Mouse (Mus musculus) hindbrain, embryonic 14.5 days (tissue): Measurements from ENCODE around the gene Nfatc3. TPM values are rescaled to one million over a fixed set of nuclear protein-coding genes. Genes with fewer than 3 reads are reported as not detected.
A peak's percentile ranks its signal among the peaks of the same experiment; 100 is the strongest.

Experiments used
- ATAC-seq: fragments of 200-750 bp; cut with Nextera tagmentation; 2 replicates; pipeline ENCODE4 v1.8.0; 2017; ENCODE audit warnings: moderate number of reproducible peaks, mild to moderate bottlenecking, moderate TSS enrichment, moderate library complexity; ENCODE audit not compliant: low FRiP score
- DNase-seq: peaks from one replicate; pipeline ENCODE4 v3.0.0-alpha.2; 2015; ENCODE audit warnings: low spot score
- H3K27ac ChIP-seq: fragments of 300-500 bp; sonication (generic); 2 replicates; pipeline ENCODE4 v1.5.1; 2014; ENCODE audit warnings: mild to moderate bottlenecking, moderate library complexity
- H3K27me3 ChIP-seq: fragments of 300-500 bp; sonication (generic); 2 replicates; pipeline ENCODE4 v1.6.1; 2014; ENCODE audit warnings: mild to moderate bottlenecking, low read length, mixed read lengths; ENCODE audit not compliant: control insufficient read depth, insufficient read depth
- H3K36me3 ChIP-seq: fragments of 300-500 bp; sonication (generic); replicated peaks from 2 replicates; pipeline ENCODE4 v1.6.1; 2014; ENCODE audit not compliant: control insufficient read depth, insufficient read depth
- H3K4me1 ChIP-seq: fragments of 300-500 bp; sonication (generic); replicated peaks from 2 replicates; pipeline ENCODE4 v1.6.1; 2014; ENCODE audit warnings: antibody characterized with exemption, low read length, mixed read lengths; ENCODE audit not compliant: control insufficient read depth, insufficient read depth
- H3K4me2 ChIP-seq: fragments of 300-500 bp; sonication (generic); replicated peaks from 2 replicates; pipeline ENCODE4 v1.6.1; 2014; ENCODE audit warnings: mild to moderate bottlenecking, moderate library complexity
- H3K4me3 ChIP-seq: fragments of 300-500 bp; sonication (generic); replicated peaks from 2 replicates; pipeline ENCODE4 v1.5.1; 2014; ENCODE audit warnings: mild to moderate bottlenecking, low read length
- H3K9ac ChIP-seq: fragments of 300-500 bp; sonication (generic); 2 replicates; pipeline ENCODE4 v1.6.1; 2014
- H3K9me3 ChIP-seq: fragments of 300-500 bp; sonication (generic); 2 replicates; pipeline ENCODE4 v1.6.1; 2016; ENCODE audit warnings: low read length; ENCODE audit not compliant: control insufficient read depth
- WGBS: fragments of 180-500 bp; shearing (Covaris S2); extraction: QIAGEN DNeasy Blood & Tissue Kit; methylation state at CpG from one replicate; pipeline ENCODE4 v1.1.7; 2014; 5-methylcytosine and 5-hydroxymethylcytosine counted together
- polyA plus RNA-seq: library from polyadenylated mRNA; unstranded; fragments of >200 nt; fragmentation: Nextera tagmentation; extraction: Ambion mirVana; gene quantifications from 2 replicates; pipeline ENCODE4 v1.2.1, GENCODE M21; 2014

Gene Nfatc3
- polyA plus RNA-seq, 1 experiment from 2014 or later: 2.6 TPM

DNA sequence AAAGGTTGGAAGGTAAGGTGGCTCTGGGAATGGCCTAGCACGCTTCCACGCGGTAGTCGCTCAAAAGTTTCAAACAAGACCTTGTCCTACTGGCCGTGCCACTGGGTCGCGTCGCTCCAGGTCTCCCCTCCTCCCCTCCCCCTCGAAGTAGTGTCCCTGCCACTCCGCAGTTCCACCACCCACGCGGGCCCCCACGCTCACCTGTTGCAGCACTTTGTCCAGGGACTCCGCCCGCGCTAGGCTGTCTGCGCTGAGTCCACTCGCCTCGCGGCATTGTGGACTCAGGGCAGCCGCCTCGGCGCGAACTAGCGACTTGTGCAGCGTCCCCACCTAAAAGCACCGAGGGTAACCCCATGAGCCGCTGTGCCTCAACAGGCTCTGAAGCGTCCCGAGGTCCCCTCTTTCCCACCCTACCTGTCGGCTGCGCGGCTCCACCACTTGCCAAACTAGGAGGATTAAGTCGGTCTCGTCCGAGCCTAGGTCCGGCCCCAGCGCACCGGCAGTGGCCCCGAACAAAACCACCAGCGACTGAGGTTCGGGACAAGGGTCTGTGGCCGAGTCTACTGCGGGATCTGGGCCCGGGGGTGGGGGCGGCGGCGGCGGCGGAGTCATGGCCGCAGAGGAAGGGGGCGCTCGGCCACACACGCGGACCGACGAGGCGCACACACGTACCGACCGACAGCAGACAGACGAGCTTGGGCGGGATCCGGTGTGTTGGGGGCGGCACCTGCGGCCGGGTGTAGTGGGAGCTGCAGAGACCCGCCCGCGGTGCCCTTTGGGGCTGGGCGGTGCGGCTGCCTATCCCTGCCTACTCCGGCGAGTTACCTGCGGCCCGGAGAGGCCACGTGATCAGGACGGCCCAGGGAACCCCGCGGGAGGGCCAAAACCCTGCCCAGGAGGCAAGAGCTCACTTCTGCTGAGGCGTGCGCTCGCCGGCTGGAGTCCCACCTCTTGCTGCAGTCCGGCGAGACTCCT lies 77.8 kb downstream of the Nfatc3 start, which contains the start of gene Esrp2:
Gene Esrp2, minus strand, starts transcription at position 819 of the 975 bp plus-strand sequence.
- Histone ChIP-seq H3K4me1 (peaks cover 22% of the 10 kb centered on the region), H3K36me3 (peaks cover 8% of the 10 kb centered on the region), H3K4me3 (peak within 1 kb of the TSS; percentile 40), H3K9ac (peak within 1 kb of the TSS; percentile 46), H3K9me3 (no peaks in the 10 kb centered on the region), H3K27me3 (peaks cover 75% of the 10 kb centered on the region), H3K4me2 (peak within 1 kb of the TSS; percentile 68), H3K27ac (no peak within 1 kb of the TSS)
- ATAC-seq: no peak
- no peak for DNase-seq
- WGBS: 1% methylated on average over 77 of the region's 86 CpGs

DNA sequence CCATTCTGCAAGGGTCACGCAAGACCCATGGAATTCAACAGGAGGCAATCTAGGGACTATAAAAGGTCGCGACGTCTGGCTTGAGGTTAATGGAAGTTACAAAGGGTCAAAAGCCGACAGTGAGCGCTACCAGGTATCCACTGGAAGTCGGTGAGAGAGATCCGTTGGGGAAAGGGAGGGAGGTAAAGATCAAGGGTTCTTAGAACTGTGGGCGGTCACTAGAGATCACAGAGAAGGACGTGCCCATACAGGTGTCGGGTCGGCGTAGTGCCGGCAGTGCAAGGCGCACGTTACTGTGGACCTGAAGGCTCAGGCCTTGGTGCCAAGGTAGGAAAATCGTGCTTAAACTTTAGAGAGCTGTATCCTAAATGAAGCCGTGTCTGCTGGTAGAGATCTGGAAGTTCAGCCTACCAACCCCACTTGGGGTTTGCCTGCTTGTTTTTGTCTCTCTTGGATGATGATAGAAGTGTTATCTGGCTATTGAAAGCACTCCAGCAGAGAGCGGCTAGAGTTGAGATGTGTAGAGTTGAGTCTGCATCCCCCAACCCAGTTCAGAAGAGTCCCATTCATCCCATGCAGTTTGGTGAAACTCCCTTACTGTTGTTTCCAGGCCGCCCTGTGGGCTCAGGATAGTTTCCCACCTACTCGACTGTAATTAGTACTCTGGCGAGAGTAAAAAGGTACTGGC lies 78.7 kb downstream of the Nfatc3 start:
- DNase-seq (no peak), ATAC-seq (no peak)
- Histone ChIP-seq H3K27me3 (peaks cover 75% of the 10 kb centered on the region), H3K4me3 (peak overlapping the region; percentile 40), H3K4me1 (peaks cover 22% of the 10 kb centered on the region), H3K4me2 (peak overlapping the region; percentile 68), H3K9ac (peak overlapping the region; percentile 46; the same call in 1 of the 2 replicates), H3K27ac (no peak overlapping the region), H3K36me3 (peaks cover 6% of the 10 kb centered on the region), H3K9me3 (no peaks in the 10 kb centered on the region)
- 5% methylated on average over 22 of the region's 22 CpGs for WGBS

DNA sequence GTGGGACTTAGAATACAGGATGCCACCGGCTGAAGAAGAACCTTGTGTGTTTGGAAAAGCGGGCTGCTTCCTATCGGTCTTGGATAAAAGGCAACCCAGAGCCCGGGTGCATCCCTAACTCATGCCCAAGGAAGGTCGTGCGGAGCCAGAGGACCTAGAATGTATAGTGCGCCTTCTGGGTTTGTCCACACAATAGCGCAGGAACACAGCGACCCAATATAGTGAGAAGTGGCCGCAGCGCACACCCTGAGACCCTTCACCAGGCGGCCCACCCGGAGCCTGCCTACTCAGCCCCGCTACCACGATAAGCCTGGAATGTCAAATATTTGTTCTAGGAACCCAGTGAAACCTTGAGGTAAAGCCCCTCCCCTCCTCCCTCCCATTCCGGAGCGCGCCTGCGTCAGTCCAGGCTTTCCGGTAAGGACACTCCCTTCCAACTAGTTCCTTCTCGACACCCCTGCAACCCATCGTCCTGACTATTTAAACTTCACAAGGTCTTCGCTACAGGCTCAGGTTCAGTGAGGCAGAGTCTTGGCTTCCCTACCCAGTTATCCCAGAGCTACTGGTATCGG lies 79.4 kb downstream of the Nfatc3 start:
- no peak for DNase-seq
- Histone ChIP-seq H3K36me3 (no peaks in the 10 kb centered on the region), H3K9ac (peak overlapping the region; percentile 46), H3K9me3 (no peaks in the 10 kb centered on the region), H3K27me3 (peaks cover 75% of the 10 kb centered on the region), H3K4me1 (peaks cover 22% of the 10 kb centered on the region), H3K4me3 (peak overlapping the region; percentile 40), H3K27ac (no peak overlapping the region), H3K4me2 (peak overlapping the region; percentile 68)
- under 1% methylated on average over 24 of the region's 24 CpGs for WGBS
- no peak for ATAC-seq

DNA sequence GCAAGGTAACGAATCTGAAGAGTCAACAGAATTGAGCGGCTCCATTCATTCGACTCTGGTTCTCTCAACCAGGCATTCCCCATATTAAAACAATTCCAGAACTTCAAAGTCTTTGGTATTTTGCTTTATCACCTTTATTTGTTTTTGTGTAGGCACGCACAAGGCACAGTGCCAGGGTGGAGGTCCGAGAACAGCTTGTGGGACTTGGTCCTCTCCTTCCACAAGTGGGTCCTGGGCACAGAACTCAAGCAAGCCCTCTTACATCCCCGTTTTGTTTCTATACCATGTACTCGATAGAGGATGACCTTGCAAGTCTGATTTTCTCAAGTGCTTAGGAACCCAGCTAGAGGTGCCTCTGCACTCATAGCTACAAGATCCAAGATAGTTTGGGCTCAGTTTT lies 80.0 kb downstream of the Nfatc3 start:
- 15% methylated on average over 7 of the region's 7 CpGs for WGBS
- Histone ChIP-seq H3K4me3 (peak overlapping the region; percentile 40), H3K27ac (no peak overlapping the region), H3K27me3 (peaks cover 68% of the 10 kb centered on the region), H3K4me1 (peaks cover 22% of the 10 kb centered on the region), H3K9me3 (no peaks in the 10 kb centered on the region), H3K4me2 (peak overlapping the region; percentile 68), H3K36me3 (no peaks in the 10 kb centered on the region), H3K9ac (peak overlapping the region; percentile 46)
- DNase-seq (no peak), ATAC-seq (no peak)

DNA sequence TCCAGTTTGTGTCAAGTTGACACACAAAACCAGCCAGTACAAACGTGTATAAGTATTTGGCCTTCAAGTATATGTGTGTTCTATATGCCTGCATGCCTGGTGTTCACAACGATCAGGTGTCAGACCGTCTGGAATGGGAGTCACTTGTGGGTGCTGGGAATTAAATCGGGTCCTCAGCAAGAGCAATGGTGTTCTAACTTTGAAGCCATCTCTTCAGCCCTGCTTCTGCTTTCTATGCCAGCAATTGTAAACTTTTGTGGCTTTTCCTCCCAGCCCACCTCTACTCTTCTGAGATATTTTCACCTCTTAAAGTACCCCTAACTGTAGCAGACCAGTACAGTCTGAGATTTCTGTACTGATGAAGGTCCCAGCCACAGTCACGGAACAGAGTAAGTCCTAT lies 81.6 kb downstream of the Nfatc3 start:
- Histone ChIP-seq H3K4me3 (no peak overlapping the region), H3K27ac (no peak overlapping the region), H3K9ac (no peak overlapping the region), H3K4me1 (peaks cover 22% of the 10 kb centered on the region), H3K4me2 (no peak overlapping the region), H3K27me3 (peaks cover 53% of the 10 kb centered on the region), H3K9me3 (no peaks in the 10 kb centered on the region), H3K36me3 (no peaks in the 10 kb centered on the region)
- no peak for DNase-seq
- WGBS: 69% methylated on average over 5 of the region's 5 CpGs
- no peak for ATAC-seq

DNA sequence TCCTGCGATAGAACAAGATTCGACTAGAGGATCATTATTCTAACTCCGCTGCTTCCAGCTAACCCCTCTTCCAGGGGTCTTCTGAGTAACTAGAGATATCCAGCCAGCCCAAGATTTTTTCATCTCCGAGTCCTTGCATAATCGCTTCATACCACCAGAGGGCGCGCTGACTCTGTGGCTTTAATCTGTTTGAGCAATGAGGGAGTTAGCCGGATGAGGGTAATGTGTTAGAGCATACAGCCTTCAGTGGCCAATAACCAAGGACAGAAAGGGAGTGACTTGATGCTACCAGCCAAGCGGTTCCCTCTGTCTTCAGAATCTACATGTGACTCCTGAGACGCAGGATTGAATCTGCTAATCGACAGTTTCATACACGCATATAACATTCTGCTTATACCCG lies 82.1 kb downstream of the Nfatc3 start:
- Histone ChIP-seq H3K36me3 (no peaks in the 10 kb centered on the region), H3K27ac (no peak overlapping the region), H3K4me2 (no peak overlapping the region), H3K4me3 (no peak overlapping the region), H3K9me3 (no peaks in the 10 kb centered on the region), H3K9ac (no peak overlapping the region), H3K27me3 (peaks cover 47% of the 10 kb centered on the region), H3K4me1 (peaks cover 21% of the 10 kb centered on the region)
- DNase-seq (peak; percentile 93), ATAC-seq (peak; percentile 59; the same call in 1 of the 2 replicates)
- WGBS: 16% methylated on average over 13 of the region's 13 CpGs

DNA sequence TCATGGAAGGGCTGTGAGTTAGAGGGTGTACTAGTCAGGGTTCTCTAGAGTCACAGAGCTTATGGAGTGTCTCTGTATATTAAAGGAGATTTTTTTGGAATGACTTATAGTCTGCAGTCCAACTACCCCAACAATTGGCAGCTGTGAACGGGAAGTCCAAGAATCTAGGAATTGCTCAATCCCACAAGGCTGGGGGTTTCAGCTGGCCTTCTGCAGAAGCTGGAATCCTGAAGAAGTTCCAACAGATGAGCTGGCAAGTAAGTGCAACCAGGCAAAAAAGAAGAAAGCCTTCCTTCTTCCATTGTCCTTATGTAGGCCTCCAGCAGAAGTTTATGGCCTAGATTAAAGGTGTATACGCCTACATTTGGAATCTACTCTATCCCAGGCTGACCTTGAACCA lies 86.7 kb downstream of the Nfatc3 start:
- WGBS: 97% methylated on average over 2 of the region's 2 CpGs
- no peak for DNase-seq
- no peak overlapping the region for H3K4me3 ChIP-seq

DNA sequence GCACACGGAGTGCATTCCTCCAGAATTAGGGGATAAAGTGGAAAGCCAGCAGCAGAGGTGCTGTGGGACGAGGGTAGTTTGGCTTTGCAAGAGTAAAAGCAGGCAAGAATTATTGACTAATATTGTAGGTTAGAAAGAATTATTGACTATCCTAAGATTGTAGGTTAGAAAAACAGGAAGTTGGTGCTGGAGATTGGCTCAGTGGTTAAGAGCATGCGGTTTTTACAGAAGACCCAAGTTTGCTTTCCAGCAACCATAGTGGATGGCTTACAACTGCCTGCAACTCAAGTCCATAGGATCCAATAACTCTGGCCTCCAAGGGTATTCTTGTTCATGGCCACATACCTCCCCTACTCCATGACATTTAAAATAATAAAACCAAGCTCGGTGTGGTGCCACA lies 87.4 kb downstream of the Nfatc3 start:
- no peak for ATAC-seq
- Histone ChIP-seq H3K4me3 (no peak overlapping the region), H3K27ac (no peak overlapping the region), H3K4me1 (peaks cover 5% of the 10 kb centered on the region), H3K9me3 (no peaks in the 10 kb centered on the region), H3K9ac (no peak overlapping the region), H3K27me3 (no peaks in the 10 kb centered on the region), H3K4me2 (no peak overlapping the region), H3K36me3 (no peaks in the 10 kb centered on the region)
- DNase-seq: no peak
- WGBS: 96% methylated on average over 4 of the region's 4 CpGs

More for the DNA sequence above, 86.7 kb downstream of the Nfatc3 start:
- no peak overlapping the region for H3K4me2 ChIP-seq
- peaks cover 2% of the 10 kb centered on the region; the same call in 1 of the 2 replicates for H3K27me3 ChIP-seq
- H3K9ac ChIP-seq: no peak overlapping the region
- H3K4me1 ChIP-seq: no peaks in the 10 kb centered on the region
- H3K36me3 ChIP-seq: no peaks in the 10 kb centered on the region
- ATAC-seq: no peak
- H3K9me3 ChIP-seq: no peaks in the 10 kb centered on the region
- H3K27ac ChIP-seq: no peak overlapping the region
